Mouse (Mus musculus): ENCODE results near the gene Cfap100. TPM values are rescaled to one million over a fixed set of nuclear protein-coding genes. Genes with fewer than 3 reads are reported as not detected.

Gene Cfap100
- total and polyA plus RNA-seq, 3 experiments, result 0.10 TPM; not detected in 2

- H3K9me3 ChIP-seq (replicated peaks; ENCODE audit: low read length), result peaks cover 7% of the 10 kb centered on the region
- no peak overlapping the region for H3K4me3 ChIP-seq (replicated peaks in 1 of 3; ENCODE audit: low read depth in 2 of 3, low read length in 2 of 3, poor library complexity in 1 of 3)
- H3K4me2 ChIP-seq (ENCODE audit: insufficient read depth, low read depth, poor library complexity, severe bottlenecking), result no peak overlapping the region
- H3K79me2 ChIP-seq (replicated peaks; ENCODE audit: control insufficient read depth, extremely low read depth, insufficient read depth, poor library complexity, severe bottlenecking), result no peaks in the 10 kb centered on the region
- dilution Hi-C loops (cut with MboI; ENCODE audit: extremely low pct_ligation_motif_present, extremely low pct_unique_long_range_greater_than_20kb, low sequenced_read_pairs) (no loop called here), in situ Hi-C loops (cut with MboI; ENCODE audit: low pct_ligation_motif_present, low pct_unique_long_range_greater_than_20kb, low sequenced_read_pairs) (loop anchor here (10.0 kb wide), 1 partner anchor 88 kb away; no protein-coding TSS in a partner anchor)
- no peaks in the 10 kb centered on the region for H3K4me1 ChIP-seq (ENCODE audit: control insufficient read depth in 1 of 2, insufficient read depth in 2 of 2)
- H3K36me3 ChIP-seq (replicated peaks in 1 of 2; ENCODE audit: control insufficient read depth in 1 of 2, insufficient read depth in 1 of 2, low read length in 1 of 2), result no peaks in the 10 kb centered on the region
- no peak for TF ChIP-seq ELF1 (IDR thresholded peaks at IDR 0.05; ENCODE audit: low read depth, low read length)
- no peak for TF ChIP-seq E2F4 (IDR thresholded peaks at IDR 0.05; ENCODE audit: insufficient replicate concordance, low read depth, low read length)
- TF ChIP-seq USF1 (IDR thresholded peaks at IDR 0.05; ENCODE audit: low read depth, low read length), result no peak
- TF ChIP-seq NELFE (IDR thresholded peaks at IDR 0.05; ENCODE audit: low read depth, low read length), result no peak
- no peak for TF ChIP-seq MYC (IDR thresholded peaks at IDR 0.05; ENCODE audit: low read depth, low read length)
- no peak for TF ChIP-seq KAT2A (IDR thresholded peaks at IDR 0.05; ENCODE audit: insufficient replicate concordance, low read length)
- no peak for TF ChIP-seq TCF12 (IDR thresholded peaks at IDR 0.05; ENCODE audit: low read depth, low read length)
- no peak for TF ChIP-seq ZC3H11A (IDR thresholded peaks at IDR 0.05; ENCODE audit: low read depth, low read length)
- no peak for TF ChIP-seq UBTF (IDR thresholded peaks at IDR 0.05; ENCODE audit: low read depth, low read length)
- no peak for TF ChIP-seq CHD2 (IDR thresholded peaks at IDR 0.05; ENCODE audit: low read length)
- TF ChIP-seq JUN (IDR thresholded peaks at IDR 0.05; ENCODE audit: insufficient read depth, low read depth, low read length), result no peak
- TF ChIP-seq USF2 (conservative IDR thresholded peaks at IDR 0.05; ENCODE audit: low read depth, low read length), result no peak
- no peak for TF ChIP-seq POLR2AphosphoS2 (IDR thresholded peaks at IDR 0.05; ENCODE audit: low read depth, low read length)
- no peak for TF ChIP-seq CTCF (conservative IDR thresholded peaks at IDR 0.05 in 1 of 2, IDR thresholded peaks at IDR 0.05 in 1 of 2; ENCODE audit: low read depth in 2 of 2, low read length in 2 of 2)
- peaks cover 59% of the 10 kb centered on the region for H3K27me3 ChIP-seq (replicated peaks)
- H3K27ac ChIP-seq (ENCODE audit: insufficient read depth, low read depth), result no peak overlapping the region
- DNase-seq (ENCODE audit: extremely low read depth), result no peak
- H3K9ac ChIP-seq (ENCODE audit: insufficient read depth, low read depth), result no peak overlapping the region
Measured at GRCm38 (mm10) chr6:90436192-90436907, 7.8 kb upstream of the Cfap100 start.

GRCm38 (mm10) chr6:90435195-90435618, 6.6 kb upstream of the Cfap100 start:
- TF ChIP-seq TBP (conservative IDR thresholded peaks at IDR 0.05; ENCODE audit: low read depth, low read length) (no peak), USF2 (conservative IDR thresholded peaks at IDR 0.05; ENCODE audit: low read depth, low read length) (no peak), HCFC1 (IDR thresholded peaks at IDR 0.05; ENCODE audit: low read depth, low read length) (no peak), NELFE (IDR thresholded peaks at IDR 0.05; ENCODE audit: low read depth, low read length) (no peak), MAZ (IDR thresholded peaks at IDR 0.05; ENCODE audit: low read depth, low read length) (no peak), ETS1 (conservative IDR thresholded peaks at IDR 0.05; ENCODE audit: low read depth, low read length) (no peak), BHLHE40 (IDR thresholded peaks at IDR 0.05; ENCODE audit: low read depth, low read length) (peak; percentile 58; the same call in 1 of the 2 replicates), JUND (conservative IDR thresholded peaks at IDR 0.05; ENCODE audit: low read depth, low read length) (no peak), POLR2AphosphoS2 (IDR thresholded peaks at IDR 0.05; ENCODE audit: low read depth, low read length) (no peak), RCOR1 (conservative IDR thresholded peaks at IDR 0.05; ENCODE audit: low read depth, low read length) (no peak), SMC3 (IDR thresholded peaks at IDR 0.05; ENCODE audit: low read depth, low read length) (peak; percentile 62), USF1 (IDR thresholded peaks at IDR 0.05; ENCODE audit: low read depth, low read length) (no peak), ZNF384 (IDR thresholded peaks at IDR 0.05; ENCODE audit: low read depth, low read length) (peak; percentile 72; the same call in 1 of the 2 replicates), ELF1 (IDR thresholded peaks at IDR 0.05; ENCODE audit: low read depth, low read length) (no peak), CTCF (conservative IDR thresholded peaks at IDR 0.05 in 1 of 2, IDR thresholded peaks at IDR 0.05 in 1 of 2; ENCODE audit: low read depth in 2 of 2, low read length in 2 of 2) (peak in 1 of 2 experiments; percentile 72; a peak in 3 of 4 replicates), RAD21 (IDR thresholded peaks at IDR 0.05; ENCODE audit: low read depth, low read length) (peak; percentile 39), MEF2A (IDR thresholded peaks at IDR 0.05; ENCODE audit: borderline replicate concordance, low read depth, low read length) (no peak), NRF1 (IDR thresholded peaks at IDR 0.05; ENCODE audit: low read depth, low read length) (no peak), MXI1 (IDR thresholded peaks at IDR 0.05; ENCODE audit: low read depth, low read length) (no peak), MAX (IDR thresholded peaks at IDR 0.05; ENCODE audit: low read length) (no peak)
- no peak overlapping the region for H3K9ac ChIP-seq (ENCODE audit: insufficient read depth, low read depth)
- dilution Hi-C loops (cut with MboI; ENCODE audit: extremely low pct_ligation_motif_present, extremely low pct_unique_long_range_greater_than_20kb, low sequenced_read_pairs) (no loop called here), in situ Hi-C loops (cut with MboI; ENCODE audit: low pct_ligation_motif_present, low pct_unique_long_range_greater_than_20kb, low sequenced_read_pairs) (loop anchor here (10.0 kb wide), 1 partner anchor 90 kb away; no protein-coding TSS in a partner anchor)
- H3K9me3 ChIP-seq (replicated peaks; ENCODE audit: low read length), result peaks cover 7% of the 10 kb centered on the region
- H3K27me3 ChIP-seq (replicated peaks), result peaks cover 68% of the 10 kb centered on the region
- no peak overlapping the region for H3K27ac ChIP-seq (ENCODE audit: insufficient read depth, low read depth)
- peak; percentile 31 for DNase-seq (ENCODE audit: extremely low read depth)
- H3K36me3 ChIP-seq (replicated peaks in 1 of 2; ENCODE audit: control insufficient read depth in 1 of 2, insufficient read depth in 1 of 2, low read length in 1 of 2), result no peaks in the 10 kb centered on the region
- no peak overlapping the region for H3K4me2 ChIP-seq (ENCODE audit: insufficient read depth, low read depth, poor library complexity, severe bottlenecking)
- peaks cover 0 to under 1% of the 10 kb centered on the region in 2 experiments; a peak in 1 of 4 replicates for H3K4me1 ChIP-seq (ENCODE audit: control insufficient read depth in 1 of 2, insufficient read depth in 2 of 2)
- no peak overlapping the region for H3K4me3 ChIP-seq (replicated peaks in 1 of 3; ENCODE audit: low read depth in 2 of 3, low read length in 2 of 3, poor library complexity in 1 of 3)
- H3K79me2 ChIP-seq (replicated peaks; ENCODE audit: control insufficient read depth, extremely low read depth, insufficient read depth, poor library complexity, severe bottlenecking), result no peaks in the 10 kb centered on the region

Measured in CH12.LX (cell line).